Mouse (Mus musculus): ENCODE measurements at regions not wholly inside any gene's neighbourhood (a gene's known extent, or its start where the extent isn't known, plus 50 kb on each side); places are given as distances from the start of the nearest gene placed in this dataset.

DNA sequence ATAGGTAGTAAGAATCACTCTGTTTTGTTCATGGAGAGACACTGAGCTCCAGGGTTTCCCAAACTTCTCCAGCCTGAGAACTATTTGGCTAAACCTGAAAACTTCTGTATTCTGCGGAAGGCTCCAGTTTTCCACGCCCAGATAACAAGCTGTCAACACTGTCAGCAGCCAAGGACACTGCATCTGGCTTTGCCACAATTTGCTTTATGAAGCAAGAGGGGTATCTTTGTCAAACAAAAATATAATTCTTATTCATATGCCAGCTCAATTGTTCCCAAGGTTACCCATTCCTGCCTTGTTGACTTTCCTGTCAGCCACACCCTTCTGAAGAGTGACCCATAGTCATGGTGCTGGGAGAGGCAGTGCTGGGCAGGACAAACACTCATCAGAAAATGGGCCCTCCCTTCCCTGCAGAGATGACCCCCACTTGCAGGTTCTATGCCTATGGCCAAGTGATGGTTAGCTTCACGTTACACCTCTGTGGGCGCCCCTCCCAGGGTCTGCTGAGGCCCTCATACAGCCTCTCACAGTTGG lies 64.9 kb upstream of the Bod1 start:
- peaks cover 44% of the 10 kb centered on the region for H3K4me1 ChIP-seq
- WGBS: 70% methylated on average over 4 of the region's 4 CpGs

DNA sequence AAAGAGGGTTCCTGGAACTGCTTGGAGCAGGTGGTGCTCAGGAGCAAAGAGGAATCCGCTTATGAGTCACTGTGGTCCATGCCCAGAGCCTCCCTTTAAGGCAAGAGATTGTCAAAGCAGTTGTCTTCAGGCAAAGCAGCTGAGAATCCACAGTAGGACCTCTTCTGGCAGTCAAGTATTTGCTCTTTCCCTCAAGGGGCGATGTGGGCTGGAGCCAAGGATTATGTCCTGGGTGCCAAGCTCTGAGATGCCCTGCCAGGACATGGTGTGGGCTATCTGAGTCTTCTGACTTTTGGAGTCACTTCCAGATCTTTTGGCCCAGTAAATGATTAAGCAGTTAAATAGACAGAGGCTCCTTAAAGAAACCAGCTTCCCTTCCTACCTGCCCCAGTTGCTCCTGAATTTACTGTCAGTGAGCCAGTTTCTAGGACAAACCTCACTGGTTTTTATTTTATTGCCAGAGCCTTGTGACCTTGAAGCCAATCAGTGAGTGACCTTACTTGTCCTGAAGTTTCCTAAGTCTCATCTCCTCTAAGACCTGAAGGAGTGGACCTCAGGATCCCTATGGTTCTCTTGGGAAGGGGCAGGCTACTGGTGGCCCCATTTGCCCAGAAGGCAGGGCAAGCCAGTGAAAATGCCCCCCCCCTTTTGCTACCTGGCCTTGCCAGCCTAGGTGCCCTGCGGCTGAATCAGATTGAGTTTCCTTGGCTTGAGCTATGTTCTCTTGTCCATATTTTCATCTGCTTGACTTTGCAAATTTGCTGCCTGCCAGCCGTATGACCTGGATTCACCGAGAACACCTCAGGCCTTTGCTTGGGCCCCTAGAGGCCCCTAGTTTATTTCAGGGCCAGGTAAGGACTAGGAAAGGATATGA lies 66.7 kb upstream of the Bod1 start:
- DNase-seq (ENCODE audit: low spot score): no peak
- no peaks in the 10 kb centered on the region for H3K36me3 ChIP-seq
- no peak overlapping the region for H3K4me3 ChIP-seq
- no peaks in the 10 kb centered on the region for H3K9me3 ChIP-seq
- H3K27ac ChIP-seq: no peak overlapping the region; the same call in 1 of the 2 replicates
- no peaks in the 10 kb centered on the region for H3K27me3 ChIP-seq (ENCODE audit: insufficient read depth, poor library complexity, severe bottlenecking)
- 81% methylated on average over 5 of the region's 5 CpGs for WGBS
- H3K4me1 ChIP-seq: peaks cover 39% of the 10 kb centered on the region

More for the DNA sequence above, 64.9 kb upstream of the Bod1 start:
- Histone ChIP-seq H3K27me3 (ENCODE audit: insufficient read depth, poor library complexity, severe bottlenecking) (no peaks in the 10 kb centered on the region), H3K36me3 (no peaks in the 10 kb centered on the region), H3K9me3 (no peaks in the 10 kb centered on the region), H3K27ac (no peak overlapping the region; the same call in 1 of the 2 replicates), H3K4me3 (no peak overlapping the region)
- DNase-seq (ENCODE audit: low spot score): no peak

DNA sequence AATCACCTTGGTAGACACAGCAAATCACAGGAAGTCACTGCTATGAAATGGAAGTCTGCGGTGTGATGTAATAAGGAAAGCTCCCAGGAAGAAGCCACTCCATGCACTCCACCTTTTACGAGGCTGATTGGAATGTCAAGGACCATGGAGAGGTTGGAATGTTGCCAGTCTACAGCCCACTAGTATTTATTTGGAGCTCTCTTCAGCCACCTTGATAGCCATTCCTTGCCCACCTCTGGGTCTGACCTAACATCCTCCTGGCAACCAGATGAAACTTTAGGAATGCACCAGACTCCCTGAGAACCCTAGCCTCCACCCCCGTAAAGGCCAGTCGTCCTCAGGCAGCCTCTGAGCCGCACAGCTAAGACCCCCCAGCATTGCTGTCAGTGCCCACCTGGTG lies 68.7 kb upstream of the Bod1 start:
- DNase-seq (ENCODE audit: low spot score): no peak
- Histone ChIP-seq H3K27me3 (ENCODE audit: insufficient read depth, poor library complexity, severe bottlenecking) (0 out of 2 replicates have a peak, but pooled peaks cover 3% of the 10 kb centered on the region), H3K36me3 (no peaks in the 10 kb centered on the region), H3K27ac (no peak overlapping the region), H3K4me1 (peaks cover 23% of the 10 kb centered on the region), H3K4me3 (no peak overlapping the region), H3K9me3 (no peaks in the 10 kb centered on the region)
- WGBS: 81% methylated on average over 5 of the region's 5 CpGs

DNA sequence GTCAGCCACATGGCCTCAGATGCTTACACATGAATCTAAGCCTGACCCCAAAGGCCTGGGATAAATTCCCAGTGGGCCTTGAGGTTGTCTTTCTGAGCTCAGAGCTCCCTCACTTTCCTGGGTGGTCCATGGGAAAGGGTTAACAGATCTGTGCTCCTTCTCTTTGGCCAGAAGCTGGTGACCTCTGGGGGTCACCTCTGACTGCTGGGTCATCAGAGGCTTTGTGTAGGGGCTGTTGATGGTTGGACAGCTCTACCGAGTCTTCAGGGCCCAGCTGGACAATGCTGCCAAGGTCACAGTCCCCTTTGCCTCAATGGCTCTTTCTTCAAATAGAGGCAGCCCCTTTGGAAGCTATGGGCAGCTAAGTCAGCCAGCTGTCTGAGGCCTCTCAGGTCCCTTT lies 70.5 kb upstream of the Bod1 start:
- peaks cover 17% of the 10 kb centered on the region for H3K4me1 ChIP-seq
- H3K27ac ChIP-seq: 0 out of 2 replicates have a peak overlapping the region, but pooled peaks have one; percentile 7
- H3K27me3 ChIP-seq (ENCODE audit: insufficient read depth, poor library complexity, severe bottlenecking): 0 out of 2 replicates have a peak, but pooled peaks cover 3% of the 10 kb centered on the region
- H3K9me3 ChIP-seq: no peaks in the 10 kb centered on the region
- no peak for DNase-seq (ENCODE audit: low spot score)
- no peaks in the 10 kb centered on the region for H3K36me3 ChIP-seq
- no peak overlapping the region for H3K4me3 ChIP-seq
- WGBS: 28% methylated on average over 1 of the region's 1 CpGs

DNA sequence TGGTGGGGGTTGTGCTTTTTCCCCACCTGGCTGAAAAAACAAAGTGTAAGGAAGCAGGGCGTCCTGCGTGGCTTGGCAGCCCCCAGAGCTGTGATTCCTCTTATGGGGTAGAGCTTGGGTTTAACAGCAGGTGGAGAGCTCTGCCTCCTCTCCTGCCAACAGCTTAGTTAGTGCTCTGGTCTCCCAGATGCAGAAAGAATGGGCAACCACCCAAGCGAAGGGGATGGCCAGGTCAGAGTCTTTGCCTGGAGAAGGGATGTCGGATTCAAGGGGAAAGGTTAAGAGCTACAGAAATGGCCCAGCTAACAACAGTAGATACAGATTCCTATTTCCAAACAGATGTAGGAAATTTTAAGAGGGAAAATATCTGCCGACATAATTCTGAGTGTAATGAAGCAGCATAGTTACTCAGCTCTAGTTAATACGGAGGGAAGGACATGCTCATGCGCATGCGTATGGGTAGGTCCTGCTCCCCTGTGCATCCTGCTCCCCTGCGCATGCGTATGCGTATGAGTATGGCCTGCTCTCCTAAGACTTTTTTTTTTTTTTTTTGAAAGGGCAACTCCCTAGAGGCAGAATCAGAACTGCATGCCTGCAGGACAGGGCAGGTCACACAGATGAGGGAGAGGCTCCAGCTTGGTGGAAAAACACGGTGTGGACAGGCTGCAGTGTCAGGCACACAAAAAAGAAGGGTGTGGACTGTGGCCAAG lies 72.5 kb upstream of the Bod1 start:
- Histone ChIP-seq H3K27ac (no peak overlapping the region), H3K27me3 (ENCODE audit: insufficient read depth, poor library complexity, severe bottlenecking) (0 out of 2 replicates have a peak, but pooled peaks cover 3% of the 10 kb centered on the region), H3K4me3 (no peak overlapping the region), H3K4me1 (peaks cover 29% of the 10 kb centered on the region), H3K9me3 (no peaks in the 10 kb centered on the region), H3K36me3 (no peaks in the 10 kb centered on the region)
- no peak for DNase-seq (ENCODE audit: low spot score)
- WGBS: 80% methylated on average over 12 of the region's 12 CpGs

DNA sequence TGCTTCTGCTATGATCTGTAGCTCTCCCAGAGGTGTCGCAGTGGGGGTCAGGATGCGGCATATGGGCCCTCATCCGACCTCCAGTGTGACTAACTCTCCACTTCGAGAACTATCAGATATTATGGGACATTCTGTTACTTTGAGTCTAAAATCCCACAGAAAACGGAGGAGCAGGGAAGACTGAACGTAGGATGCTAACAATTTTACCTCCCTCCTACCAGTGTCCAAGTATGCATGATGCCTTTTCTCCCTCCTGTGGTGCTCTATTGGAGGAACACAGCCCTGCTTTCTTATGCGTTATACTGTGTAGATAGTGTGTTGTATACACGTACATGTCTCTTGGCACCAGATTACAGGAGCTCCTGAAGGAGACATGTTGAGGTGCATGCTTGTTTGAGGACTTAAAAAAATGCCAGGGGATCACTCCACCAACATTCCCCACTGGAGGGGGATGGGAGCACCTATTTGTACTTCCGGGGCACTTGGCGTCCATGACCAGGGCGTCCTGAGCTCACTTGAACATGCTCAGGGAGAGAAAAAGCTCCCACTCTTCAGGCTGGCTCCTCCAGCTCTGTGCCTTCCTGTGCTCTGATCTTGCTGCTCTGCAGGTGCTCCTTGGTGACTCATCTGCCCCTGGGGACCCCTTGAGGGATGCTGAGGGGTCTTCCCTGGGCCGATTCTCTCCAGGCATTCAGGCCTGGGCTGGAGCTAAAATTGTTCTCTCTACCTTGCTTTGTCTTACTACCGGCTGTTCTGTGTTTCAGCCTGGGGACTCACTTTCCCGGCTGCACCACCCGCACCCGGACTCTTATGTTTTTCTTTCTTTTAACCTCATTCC lies 73.6 kb upstream of the Bod1 start:
- no peaks in the 10 kb centered on the region for H3K36me3 ChIP-seq
- H3K27ac ChIP-seq: no peak overlapping the region
- no peaks in the 10 kb centered on the region for H3K9me3 ChIP-seq
- H3K4me3 ChIP-seq: no peak overlapping the region
- 0 out of 2 replicates have a peak, but pooled peaks cover 3% of the 10 kb centered on the region for H3K27me3 ChIP-seq (ENCODE audit: insufficient read depth, poor library complexity, severe bottlenecking)
- WGBS: 73% methylated on average over 16 of the region's 16 CpGs
- DNase-seq (ENCODE audit: low spot score): no peak
- peaks cover 29% of the 10 kb centered on the region for H3K4me1 ChIP-seq

DNA sequence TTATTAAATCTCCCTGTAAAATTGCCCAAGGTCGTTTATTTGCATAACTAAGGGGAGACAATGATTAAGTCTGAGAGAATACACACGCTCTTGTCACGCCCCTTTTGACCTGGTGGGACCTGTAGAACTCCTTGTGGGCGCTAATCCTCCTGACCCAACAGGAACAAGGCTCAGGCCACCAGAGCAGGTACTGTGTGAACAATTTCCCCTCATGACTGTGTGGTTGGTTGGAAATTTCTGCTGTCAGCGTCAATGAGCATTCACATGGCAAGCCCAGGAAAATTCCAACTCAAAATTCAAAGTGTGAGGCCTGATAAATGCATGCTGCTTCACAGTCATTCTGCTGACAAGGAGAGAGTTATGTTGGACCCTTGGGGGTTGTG lies 74.2 kb upstream of the Bod1 start:
- WGBS: 60% methylated on average over 5 of the region's 5 CpGs
- Histone ChIP-seq H3K4me3 (no peak overlapping the region), H3K27me3 (ENCODE audit: insufficient read depth, poor library complexity, severe bottlenecking) (0 out of 2 replicates have a peak, but pooled peaks cover 3% of the 10 kb centered on the region), H3K9me3 (no peaks in the 10 kb centered on the region), H3K4me1 (peaks cover 29% of the 10 kb centered on the region), H3K27ac (no peak overlapping the region), H3K36me3 (no peaks in the 10 kb centered on the region)
- DNase-seq (ENCODE audit: low spot score): no peak

DNA sequence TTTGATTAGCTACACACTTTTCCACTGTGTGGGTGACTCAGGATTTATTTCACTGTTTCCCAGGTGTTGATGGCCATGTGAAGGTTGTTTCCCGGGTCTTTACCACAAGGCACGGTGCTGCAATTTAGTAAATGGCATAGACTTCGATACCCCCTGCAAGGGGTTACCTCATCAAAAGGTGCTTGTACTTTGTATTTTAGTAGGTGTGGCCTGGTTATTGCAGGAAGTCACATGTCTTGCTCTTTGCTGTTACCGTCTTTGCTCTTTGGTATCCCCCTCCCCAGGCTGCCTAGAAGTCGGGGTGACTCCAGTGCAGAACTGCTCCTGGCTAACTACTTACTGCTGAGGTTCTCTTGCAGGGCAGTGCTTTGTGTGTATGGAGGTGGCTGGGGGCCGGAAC lies 74.8 kb upstream of the Bod1 start:
- Histone ChIP-seq H3K9me3 (no peaks in the 10 kb centered on the region), H3K27ac (no peak overlapping the region), H3K27me3 (ENCODE audit: insufficient read depth, poor library complexity, severe bottlenecking) (0 out of 2 replicates have a peak, but pooled peaks cover 3% of the 10 kb centered on the region), H3K4me3 (no peak overlapping the region), H3K36me3 (no peaks in the 10 kb centered on the region), H3K4me1 (peaks cover 29% of the 10 kb centered on the region)
- WGBS: 78% methylated on average over 6 of the region's 6 CpGs
- DNase-seq (ENCODE audit: low spot score): no peak

DNA sequence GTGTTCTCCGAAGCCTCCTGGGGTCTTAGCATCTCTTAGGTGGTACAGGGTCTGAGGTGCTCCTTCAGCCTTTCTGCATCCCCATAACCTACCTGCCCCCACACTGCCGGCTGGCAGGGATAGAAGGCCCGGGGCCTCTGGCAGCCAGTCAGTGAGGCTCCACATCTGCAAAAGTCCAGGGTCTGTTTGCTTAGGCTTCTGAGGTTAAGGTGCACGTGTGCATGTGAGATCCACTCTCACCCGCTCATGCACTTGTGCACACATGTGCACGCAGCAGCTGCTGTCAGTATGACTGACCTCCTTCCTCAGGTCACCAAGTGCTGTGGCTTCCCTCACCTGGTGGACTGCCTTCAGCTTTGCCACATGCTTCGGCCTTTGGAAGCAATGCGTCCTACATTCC lies 75.3 kb upstream of the Bod1 start:
- 87% methylated on average over 8 of the region's 8 CpGs for WGBS

DNA sequence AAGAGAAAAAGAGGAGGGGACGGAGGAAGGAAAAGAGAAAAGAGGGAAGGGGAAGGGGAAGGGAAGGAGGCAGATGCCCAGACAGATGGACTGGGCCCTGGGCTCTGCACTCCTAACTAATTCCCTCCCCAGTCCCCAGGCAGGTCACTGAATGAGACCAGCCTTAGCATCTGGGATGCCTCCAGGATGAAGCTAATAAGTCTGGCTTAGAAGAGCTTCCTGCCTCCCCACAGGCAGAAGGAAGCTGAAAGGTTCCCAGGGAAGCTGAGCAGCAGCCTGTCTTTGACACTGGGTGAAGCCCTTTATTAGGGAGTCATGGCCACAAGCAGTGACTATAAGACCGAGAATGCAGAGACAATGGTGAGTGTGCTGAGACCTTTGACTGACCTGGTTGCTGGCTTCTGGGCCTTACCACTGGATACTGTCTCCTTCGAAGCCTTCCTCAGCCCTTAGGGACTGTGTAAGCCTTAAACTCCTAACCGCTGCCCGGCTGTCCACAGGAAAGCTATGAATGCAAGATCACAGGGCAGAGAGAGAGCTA lies 76.7 kb upstream of the Bod1 start:
- H3K9me3 ChIP-seq: no peaks in the 10 kb centered on the region
- 75% methylated on average over 5 of the region's 5 CpGs for WGBS
- H3K27me3 ChIP-seq (ENCODE audit: insufficient read depth, poor library complexity, severe bottlenecking): 0 out of 2 replicates have a peak, but pooled peaks cover 3% of the 10 kb centered on the region
- DNase-seq (ENCODE audit: low spot score): no peak
- no peak overlapping the region for H3K4me3 ChIP-seq
- peaks cover 21% of the 10 kb centered on the region for H3K4me1 ChIP-seq
- peak overlapping the region; percentile 25; the same call in 1 of the 2 replicates for H3K27ac ChIP-seq
- H3K36me3 ChIP-seq: no peaks in the 10 kb centered on the region

More for the DNA sequence above, 75.3 kb upstream of the Bod1 start:
- Histone ChIP-seq H3K4me1 (peaks cover 29% of the 10 kb centered on the region), H3K36me3 (no peaks in the 10 kb centered on the region), H3K27ac (no peak overlapping the region), H3K9me3 (no peaks in the 10 kb centered on the region), H3K4me3 (no peak overlapping the region), H3K27me3 (ENCODE audit: insufficient read depth, poor library complexity, severe bottlenecking) (0 out of 2 replicates have a peak, but pooled peaks cover 3% of the 10 kb centered on the region)
- no peak for DNase-seq (ENCODE audit: low spot score)

DNA sequence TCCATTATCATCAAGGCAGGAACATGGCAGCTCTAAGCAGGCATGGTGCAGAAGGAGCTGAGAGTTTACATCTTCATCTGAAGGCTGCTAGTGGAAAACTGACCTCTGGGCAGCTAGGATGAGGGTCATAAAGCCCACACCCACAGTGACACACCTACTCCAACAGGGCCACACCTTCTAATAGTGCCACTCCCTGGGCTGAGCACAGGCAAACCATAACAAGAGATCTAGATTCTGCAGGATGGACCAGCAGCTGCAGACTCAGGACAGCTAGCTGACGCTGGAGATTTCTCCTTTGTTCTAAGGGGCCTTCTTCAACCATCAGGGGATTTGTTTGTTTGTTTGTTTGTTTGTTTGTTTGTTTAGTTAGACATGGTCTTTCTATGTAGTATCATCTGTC lies 79.6 kb upstream of the Bod1 start:
- no peaks in the 10 kb centered on the region for H3K27me3 ChIP-seq (ENCODE audit: insufficient read depth, poor library complexity, severe bottlenecking)
- DNase-seq (ENCODE audit: low spot score): no peak
- no peak overlapping the region for H3K27ac ChIP-seq
- no peaks in the 10 kb centered on the region for H3K9me3 ChIP-seq
- no peak overlapping the region for H3K4me3 ChIP-seq
- peaks cover 18% of the 10 kb centered on the region; the same call in 1 of the 2 replicates for H3K4me1 ChIP-seq
- H3K36me3 ChIP-seq: no peaks in the 10 kb centered on the region
- 91% methylated on average over 1 of the region's 1 CpGs for WGBS

DNA sequence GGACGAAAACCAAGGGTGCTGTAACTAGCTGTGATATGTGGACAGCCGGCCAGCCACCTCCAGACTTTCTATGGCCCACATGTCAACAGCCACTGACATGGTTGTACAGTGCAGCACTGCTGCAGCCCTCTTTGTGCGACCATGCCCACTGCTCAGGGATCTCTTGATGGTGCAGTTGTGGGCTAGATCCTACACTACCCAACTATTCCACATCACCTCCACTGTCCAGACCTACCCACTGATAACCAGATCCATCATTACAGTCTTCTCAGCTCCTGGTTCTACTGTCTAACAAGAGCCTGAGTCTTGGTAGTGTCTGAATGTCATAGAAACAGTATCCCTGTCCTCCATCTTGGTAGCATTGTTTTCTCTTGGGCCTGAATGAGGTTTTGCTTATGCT lies 81.5 kb upstream of the Bod1 start:
- no peak for DNase-seq (ENCODE audit: low spot score)
- H3K36me3 ChIP-seq: no peaks in the 10 kb centered on the region
- H3K27me3 ChIP-seq (ENCODE audit: insufficient read depth, poor library complexity, severe bottlenecking): no peaks in the 10 kb centered on the region
- H3K9me3 ChIP-seq: no peaks in the 10 kb centered on the region
- H3K4me1 ChIP-seq: peaks cover 7% of the 10 kb centered on the region; the same call in 1 of the 2 replicates
- H3K4me3 ChIP-seq: no peak overlapping the region
- WGBS: 80% methylated on average over 3 of the region's 3 CpGs
- H3K27ac ChIP-seq: no peak overlapping the region

Measured in heart, embryonic 10.5 days (tissue).